Mouse (Mus musculus): Measurements from ENCODE around the gene Klc3. TPM values are rescaled to one million over a fixed set of nuclear protein-coding genes. Genes with fewer than 3 reads are reported as not detected.

Gene Klc3
- total RNA-seq, 2 experiments from 2014 or later: 4.5 to 5.5 TPM

DNA sequence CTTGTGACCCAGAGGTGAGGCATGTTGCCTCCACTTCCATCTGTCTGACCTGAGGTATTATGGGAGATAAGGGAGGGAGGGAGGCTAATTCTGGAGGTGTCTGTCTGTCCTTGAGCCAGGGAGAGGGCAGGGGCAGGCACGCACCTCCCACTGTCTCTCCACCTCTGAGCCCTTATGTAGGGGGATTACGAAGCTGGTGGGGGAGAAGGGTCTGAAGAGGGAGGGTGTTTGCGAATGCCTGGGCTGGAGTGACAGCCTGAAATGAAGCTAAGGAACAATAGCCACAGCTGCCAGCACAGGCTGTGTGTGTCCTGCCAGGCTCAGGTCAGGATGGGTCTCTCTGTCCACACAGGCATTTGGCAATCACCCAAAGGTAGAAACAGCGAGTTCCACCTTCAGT lies 41.6 kb downstream of the Klc3 start:
- no peak for DNase-seq (ENCODE audit: low spot score in 2 of 2)

DNA sequence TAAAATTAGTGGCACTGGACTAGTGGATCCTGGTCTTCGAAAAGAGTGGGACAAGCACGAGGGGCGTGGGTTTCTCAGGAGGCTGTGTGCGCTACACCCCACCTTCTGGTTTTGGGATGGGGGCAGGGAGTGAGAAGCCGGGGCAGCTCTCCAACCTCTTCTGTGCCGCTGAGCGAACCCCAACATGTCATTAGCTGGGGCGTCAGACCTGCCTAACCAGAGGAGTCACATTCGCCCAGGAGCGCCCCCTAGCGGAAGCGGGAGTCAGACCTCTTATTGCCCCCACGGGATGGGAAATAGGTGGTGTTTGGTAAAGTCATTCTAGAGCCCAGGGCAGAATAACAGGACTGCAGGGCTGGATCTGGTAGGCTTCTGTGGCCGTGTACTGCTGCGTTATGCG lies 42.2 kb downstream of the Klc3 start:
- DNase-seq (ENCODE audit: low spot score in 2 of 2): peak in 1 of 2 experiments; percentile 76

DNA sequence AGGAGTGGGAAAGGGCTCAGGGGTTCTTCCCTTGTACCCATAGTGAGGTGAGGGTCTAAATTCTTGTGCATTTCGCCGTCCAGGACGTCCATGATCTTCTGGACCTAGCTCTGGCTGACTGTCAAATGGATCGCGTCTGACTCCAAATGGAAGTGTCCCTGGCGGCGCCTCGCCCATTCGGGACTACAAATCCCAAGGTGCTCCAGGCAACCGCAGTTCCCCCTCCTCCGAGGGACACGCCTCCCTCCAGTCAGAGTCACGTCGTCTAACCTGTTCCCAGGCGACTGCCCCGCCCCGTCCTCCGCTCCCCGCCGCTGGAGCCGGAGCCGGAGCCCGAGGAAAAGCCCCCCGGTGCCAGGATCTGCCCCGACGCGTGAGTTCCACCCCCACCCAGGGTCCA lies 43.0 kb downstream of the Klc3 start:
- peak; percentile 85 to 93 for DNase-seq (ENCODE audit: low spot score in 2 of 2)

DNA sequence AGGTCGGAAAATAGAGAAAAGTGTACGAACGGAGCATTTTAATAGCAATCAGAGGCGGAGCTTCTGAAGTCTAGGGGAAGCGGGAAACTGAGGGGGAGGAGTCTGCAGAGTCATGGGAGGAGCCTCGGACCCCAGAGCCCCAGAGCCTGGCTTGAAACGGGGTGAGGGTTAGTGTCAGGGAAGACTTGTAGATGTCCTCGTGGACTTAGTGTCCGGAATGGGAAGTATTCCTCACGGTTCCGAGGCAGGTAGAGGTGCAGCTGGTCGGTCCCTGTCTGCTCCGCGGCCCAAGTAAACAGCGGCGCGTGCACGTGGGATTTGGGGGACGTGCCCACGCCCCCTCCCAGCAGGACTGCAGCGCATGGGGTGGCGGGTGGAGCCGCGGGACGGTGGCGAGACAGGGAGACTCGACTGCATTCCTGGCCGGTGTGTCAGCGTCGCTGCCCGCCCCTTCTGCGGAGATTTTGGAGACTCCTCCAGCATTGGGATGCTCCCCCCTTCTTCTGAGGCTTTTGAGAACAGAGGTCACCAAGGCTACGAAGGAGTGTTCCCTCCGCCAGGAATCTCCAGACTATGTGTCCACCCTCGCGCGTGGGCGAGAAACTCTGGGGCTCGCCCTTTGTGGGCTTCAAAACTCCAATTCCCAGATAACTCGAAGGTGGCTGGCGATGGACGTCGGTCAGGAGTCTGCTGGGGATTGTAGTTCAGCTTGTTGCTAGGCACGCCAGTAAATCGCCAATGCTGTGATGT lies 43.8 kb downstream of the Klc3 start:
- DNase-seq (ENCODE audit: low spot score in 2 of 2): peak; percentile 70 to 80

DNA sequence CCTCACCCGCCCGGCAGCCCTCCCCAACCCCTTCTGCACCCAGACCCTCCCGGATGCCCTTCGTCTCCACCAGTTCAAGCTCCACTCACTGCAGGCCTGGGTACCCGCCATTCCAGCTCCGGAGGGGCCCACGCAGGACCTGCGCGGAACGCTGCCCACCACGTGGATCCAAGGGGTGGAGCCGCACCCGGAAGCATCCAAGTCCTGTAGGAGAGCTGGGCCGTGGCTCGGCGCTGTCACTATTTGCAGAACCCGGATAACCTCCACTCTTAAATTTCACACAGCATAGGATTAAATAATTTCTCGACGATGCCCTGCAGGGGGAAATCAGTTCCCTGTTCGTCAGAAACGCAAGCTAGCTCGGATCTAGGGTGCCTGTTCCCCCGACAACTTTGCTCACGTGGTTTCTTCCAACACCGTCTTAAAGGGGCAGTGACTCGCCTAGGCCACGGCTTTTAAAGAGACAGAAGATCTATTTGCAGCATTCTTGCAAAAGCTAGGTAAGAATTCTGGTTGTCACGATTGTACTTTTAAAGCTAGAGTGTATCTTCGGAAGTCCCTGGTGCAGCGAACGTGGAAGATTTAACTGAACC lies 44.5 kb downstream of the Klc3 start, which contains the start of the genes Cd3eap and Ppp1r13l:
Cd3eap (minus strand) TSS at position 185 of the 593 bp plus-strand sequence.
Ppp1r13l (plus strand) TSS at position 451 of the 593 bp plus-strand sequence.
- peak; percentile 85 to 92 for DNase-seq (ENCODE audit: low spot score in 2 of 2)

DNA sequence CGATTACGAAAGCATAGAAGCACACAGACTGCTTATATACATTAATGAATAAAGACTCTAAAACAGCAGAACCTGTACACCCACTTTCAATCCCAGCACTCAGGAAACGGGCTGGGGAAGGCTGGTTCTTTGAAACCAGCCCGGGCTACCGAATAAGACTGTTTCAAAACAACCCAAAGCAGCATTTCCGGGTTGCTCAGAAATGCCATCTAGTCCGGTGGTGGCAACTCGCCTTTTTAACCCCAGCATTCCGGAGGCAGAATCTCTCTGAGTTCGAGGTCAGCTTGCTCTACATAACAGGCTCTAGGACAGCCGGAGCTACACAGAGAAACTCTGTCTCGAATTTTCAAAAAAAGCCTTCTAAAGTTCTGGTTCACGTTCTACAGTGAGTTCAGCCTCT lies 45.3 kb downstream of the Klc3 start:
- DNase-seq (ENCODE audit: low spot score in 2 of 2): no peak

DNA sequence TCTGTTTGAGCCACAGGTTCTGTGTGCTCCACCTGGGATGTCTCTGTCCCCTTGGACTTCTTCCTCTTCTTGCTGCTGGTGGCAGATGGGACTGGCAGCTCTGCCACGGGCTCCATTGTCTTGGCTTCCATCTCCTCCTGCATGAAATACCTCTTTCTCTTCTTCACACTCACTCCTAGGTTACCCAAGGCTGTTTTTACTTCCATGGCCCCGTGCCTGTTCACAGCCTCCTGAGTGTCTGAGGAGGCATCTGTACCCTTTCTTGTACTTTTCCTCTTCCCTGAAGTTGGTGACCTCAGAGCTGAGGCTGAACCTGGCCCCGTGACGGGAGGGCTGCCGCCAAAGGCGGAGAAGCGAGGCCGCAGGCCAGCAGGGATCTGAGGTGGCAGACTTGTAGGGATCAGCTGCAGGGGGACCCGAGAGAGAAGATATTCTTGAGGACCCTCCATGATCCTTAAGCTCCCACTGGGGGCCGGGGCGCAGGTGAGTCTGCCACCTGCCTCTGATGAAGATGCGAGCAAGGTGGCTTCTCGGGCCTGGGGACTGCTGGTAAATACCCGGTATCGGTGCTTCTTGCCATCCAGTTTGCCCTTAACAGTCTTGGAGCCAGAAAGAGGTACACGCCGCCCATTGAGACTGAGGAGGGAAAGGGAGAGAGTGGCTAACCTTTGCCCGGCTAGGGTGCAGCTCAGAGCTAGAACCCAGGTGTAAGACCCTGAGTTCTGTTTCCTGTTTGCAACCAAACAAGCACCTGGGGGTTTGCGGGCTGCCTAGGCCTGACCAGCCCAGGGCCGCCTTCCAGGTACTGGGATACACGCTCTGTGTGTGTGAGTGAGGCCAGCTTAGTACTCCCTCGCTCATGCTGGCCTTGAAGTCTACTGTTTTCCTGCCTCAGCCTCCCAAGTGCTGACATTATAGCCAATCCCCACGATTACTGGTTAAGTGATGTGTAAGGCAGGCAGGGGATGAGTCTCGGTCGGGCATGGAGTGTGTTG lies 46.2 kb downstream of the Klc3 start:
- no peak for DNase-seq (ENCODE audit: low spot score in 2 of 2)

DNA sequence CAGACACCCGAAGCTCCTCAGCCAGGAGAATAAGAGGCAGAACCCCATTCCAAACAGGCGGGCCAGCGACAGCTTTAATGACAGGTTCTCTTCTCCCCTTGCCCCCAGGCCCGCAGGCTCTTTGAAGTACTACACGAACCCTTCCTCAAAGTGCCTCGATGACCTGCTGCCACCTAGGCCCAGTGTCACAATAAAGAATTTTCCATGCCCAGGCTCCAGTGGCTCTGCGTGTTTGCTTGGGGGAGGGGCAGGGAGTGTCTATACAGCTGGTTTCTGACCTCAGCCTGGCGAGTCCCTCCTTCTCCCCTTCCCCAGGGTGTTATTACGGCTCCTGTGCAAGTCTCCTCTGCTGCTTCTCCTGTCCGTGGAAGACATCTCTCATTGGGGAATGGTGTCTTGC lies 47.6 kb downstream of the Klc3 start:
- DNase-seq (ENCODE audit: low spot score in 2 of 2): no peak

DNA sequence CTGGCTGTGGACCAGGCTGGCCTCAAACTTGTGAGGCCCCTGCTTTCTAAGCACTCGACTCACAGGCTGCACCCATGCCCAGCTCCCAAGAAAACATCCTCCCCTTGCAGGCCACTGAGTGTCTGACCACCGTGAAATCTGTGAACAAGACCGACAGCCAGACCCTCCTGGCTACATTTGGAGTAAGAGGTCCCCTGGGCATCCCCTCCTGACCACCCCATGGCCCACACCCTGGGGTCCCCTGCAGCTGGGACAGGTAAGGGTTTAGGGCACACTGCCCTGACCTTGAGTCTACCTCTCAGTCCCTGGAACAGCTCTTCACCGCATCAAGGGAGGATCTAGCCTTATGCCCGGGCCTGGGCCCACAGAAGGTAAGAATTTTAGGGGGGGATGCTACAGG lies 48.9 kb downstream of the Klc3 start:
- DNase-seq (ENCODE audit: low spot score in 2 of 2): no peak

DNA sequence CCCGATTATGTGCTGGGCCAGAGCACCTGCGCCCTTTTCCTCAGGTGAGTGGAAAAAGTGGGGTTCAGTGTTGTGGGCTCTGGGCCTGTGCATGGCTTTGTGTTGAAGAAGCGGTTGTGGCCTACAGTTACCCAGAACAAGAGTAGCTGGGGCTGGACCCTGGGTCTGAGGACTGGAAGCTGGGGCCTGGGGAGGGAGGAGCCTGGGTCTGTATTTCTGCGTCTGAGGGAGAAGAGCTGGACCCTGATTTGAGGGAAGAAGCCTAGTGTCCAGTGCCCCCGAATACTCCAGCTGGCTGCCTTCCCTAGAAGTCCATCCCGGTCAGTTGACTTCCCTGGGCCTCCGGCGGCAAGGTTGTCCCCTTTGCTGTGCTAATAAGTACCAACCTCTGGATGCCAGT lies 53.7 kb downstream of the Klc3 start:
- DNase-seq (ENCODE audit: low spot score in 2 of 2): no peak

DNA sequence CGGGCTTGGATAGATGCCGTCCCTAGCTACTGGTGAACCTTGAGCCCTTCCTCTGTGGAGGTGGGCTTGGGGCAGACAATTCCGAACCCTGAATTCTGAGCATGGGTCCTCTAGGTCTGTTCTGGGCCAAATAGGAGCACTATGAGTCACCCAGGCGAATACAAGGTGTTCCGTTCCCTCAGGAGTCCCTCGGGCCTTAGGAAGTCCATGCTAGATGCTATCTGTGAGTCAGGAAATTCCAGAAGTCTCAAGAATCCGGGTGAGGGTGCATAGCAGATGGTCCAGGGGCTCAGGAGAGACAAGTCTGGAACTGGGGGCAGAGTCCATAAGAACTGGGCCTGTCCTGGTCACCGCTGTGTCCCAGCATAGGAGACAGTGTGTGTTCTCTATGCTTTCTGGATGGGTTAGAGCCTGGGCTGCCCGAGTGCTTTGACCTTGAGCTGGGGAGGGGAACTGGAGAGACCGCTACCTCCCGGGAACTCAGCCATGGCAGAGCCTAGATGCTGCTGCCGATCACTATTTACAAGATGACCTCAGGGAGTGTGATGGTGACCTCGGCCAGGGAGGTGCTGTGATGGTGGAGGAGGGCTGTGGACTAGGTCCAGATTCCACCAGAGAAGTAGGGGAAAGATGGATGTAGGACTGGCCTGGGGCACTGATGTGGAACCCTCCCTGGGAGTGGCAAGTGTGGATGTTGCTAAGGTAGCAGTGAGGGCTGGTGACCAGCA lies 54.6 kb downstream of the Klc3 start:
- DNase-seq (ENCODE audit: low spot score in 2 of 2): no peak

DNA sequence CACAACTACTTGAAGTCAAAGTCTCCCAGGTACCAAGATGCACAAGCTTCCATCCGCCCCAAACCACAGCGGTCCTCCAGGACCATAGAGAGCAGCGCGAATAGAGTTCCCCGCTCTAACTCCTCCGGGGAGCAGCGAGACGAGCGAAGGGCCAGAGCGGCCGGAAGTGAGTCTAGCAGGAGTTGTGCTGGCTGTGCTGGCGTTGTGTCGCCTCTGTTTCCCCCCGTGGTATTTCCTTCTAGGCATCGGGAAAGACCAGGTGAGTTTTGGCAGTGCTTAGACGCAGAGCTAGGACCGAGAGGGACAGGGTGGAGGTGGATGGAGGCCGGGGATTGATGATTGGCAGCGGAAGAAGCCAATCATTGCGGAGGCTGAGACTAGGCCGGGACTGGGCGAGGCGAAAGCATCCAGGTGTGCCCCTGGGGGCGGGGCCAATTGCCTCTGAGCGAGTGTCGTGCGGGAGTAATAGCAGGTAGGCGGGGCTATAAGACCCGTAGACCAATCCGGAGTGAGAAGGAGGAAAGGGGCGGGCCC lies 58.9 kb downstream of the Klc3 start:
- DNase-seq (ENCODE audit: low spot score in 2 of 2): peak; percentile 94 to 96

Small RNA genes lying within 50 kb of the gene (microRNA-seq; reads per million reads assigned to microRNA genes)
- gene Mir343: 0 reads per million in 2 experiments

Other genes starting within 250 kb of the Klc3 start
- gene Gipr, start 238.0 kb downstream of the Klc3 start, total RNA-seq (2021): 1 to 10 TPM; 1.3 to 1.4 TPM
- gene Eml2, start 227.7 kb downstream of the Klc3 start, total RNA-seq (2021): 100 to 1,000 TPM; 160 to 178 TPM
- 1 to 10 TPM; 1.3 to 1.4 TPM for gene Gpr4, start 191.6 kb downstream of the Klc3 start, total RNA-seq (2021)
- 10 to 100 TPM; 41.3 to 42.6 TPM for gene Opa3, start 175.8 kb downstream of the Klc3 start, total RNA-seq (2021)
- gene Vasp, start 132.3 kb downstream of the Klc3 start, total RNA-seq (2021): 10 to 100 TPM; 14.2 to 17.0 TPM
- not detected for gene Ppm1n, start 124.0 kb downstream of the Klc3 start, total RNA-seq (2021)
- gene Rtn2, start 121.5 kb downstream of the Klc3 start, total RNA-seq (2021): 10 to 100 TPM; 92.8 to 95.6 TPM
- 10 to 100 TPM; 20.4 to 26.6 TPM for gene Fosb, start 94.1 kb downstream of the Klc3 start, total RNA-seq (2021)
- gene Ercc1, start 59.3 kb downstream of the Klc3 start, total RNA-seq (2021): 10 to 100 TPM; 47.7 to 49.0 TPM
- 10 to 100 TPM; 19.9 to 21.0 TPM for gene Cd3eap, start 44.6 kb downstream of the Klc3 start, total RNA-seq (2021)
- gene Ppp1r13l, start 44.4 kb downstream of the Klc3 start, total RNA-seq (2021): 1 to 10 TPM; 6.3 to 7.8 TPM
- 10 to 100 TPM; 37.5 to 38.3 TPM for gene Ercc2, start 22.1 kb downstream of the Klc3 start, total RNA-seq (2021)
- gene Ckm, start 672 bp upstream of the Klc3 start, total RNA-seq (2021): not detected
- 10 to 100 TPM; 88.3 to 92.0 TPM for gene Mark4, start 54.7 kb upstream of the Klc3 start, total RNA-seq (2021)
- under 1 TPM; 0.38 to 0.59 TPM for gene Exoc3l2, start 59.2 kb upstream of the Klc3 start, total RNA-seq (2021)
- gene Bloc1s3, start 104.3 kb upstream of the Klc3 start, total RNA-seq (2021): 1 to 10 TPM; 6.1 to 6.3 TPM
- 10 to 100 TPM; 20.7 to 21.5 TPM for gene Trappc6a, start 104.3 kb upstream of the Klc3 start, total RNA-seq (2021)
- gene Nkpd1, start 113.7 kb upstream of the Klc3 start, total RNA-seq (2021): under 1 TPM; 0.56 to 0.57 TPM
- 100 to 1,000 TPM; 122 to 129 TPM for gene Ppp1r37, start 159.0 kb upstream of the Klc3 start, total RNA-seq (2021)
- under 1 TPM; 0.74 to 0.89 TPM for gene Zfp296, start 173.2 kb upstream of the Klc3 start, total RNA-seq (2021)
- 10 to 100 TPM; 44.4 to 45.6 TPM for gene Gemin7, start 173.5 kb upstream of the Klc3 start, total RNA-seq (2021)
- 10 to 100 TPM; 79.5 to 81.8 TPM for gene Clasrp, start 200.4 kb upstream of the Klc3 start, total RNA-seq (2021)
- gene Relb, start 225.3 kb upstream of the Klc3 start, total RNA-seq (2021): 1 to 10 TPM; 9.1 to 9.7 TPM

All from layer of hippocampus, adult 18-20 months (tissue).